ENCODE assay signal across 33 mouse cellular contexts in the genomic region with DNA sequence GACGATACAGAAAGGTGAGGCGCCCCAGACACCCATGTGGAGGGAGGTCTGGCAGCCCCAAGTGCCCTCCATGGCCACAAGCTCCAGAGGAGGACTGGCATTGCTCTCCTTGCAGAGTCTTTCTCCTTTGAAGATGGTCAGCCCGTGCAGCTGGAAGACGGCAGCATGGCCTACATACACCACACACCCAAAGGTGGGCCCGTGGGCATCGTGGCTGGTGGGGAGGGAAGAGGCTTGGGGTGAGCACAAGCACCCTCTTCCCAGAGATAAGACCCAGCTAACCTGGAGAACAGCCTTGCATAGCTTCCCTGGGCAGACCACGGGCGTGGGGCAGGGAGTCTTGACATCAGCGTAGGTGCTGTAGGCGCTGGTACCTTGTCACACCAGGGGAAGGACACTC. TPM values are rescaled to one million over a fixed set of nuclear protein-coding genes. Genes with fewer than 3 reads are reported as not detected.
"Had no signal": no experiment of that assay in that cellular context is flagged by ENCODE, and none has a peak within 500 bp of the region (broad histone marks: within the 10 kb centered on the region; RNA-seq: fewer than 3 reads in every experiment).

No protein-coding gene starts in this region.

- H3K27me3 ChIP-seq: limb, embryonic 12.5 days; limb, embryonic 13.5 days; limb, embryonic 15.5 days; liver, embryonic 12.5 days; liver, embryonic 13.5 days; liver, embryonic 15.5 days; lung, embryonic 15.5 days; megakaryocyte, embryonic 14.5 days; midbrain, embryonic 12.5 days; midbrain, embryonic 13.5 days; neural tube, embryonic 12.5 days had no signal

- H3K9ac ChIP-seq: limb, embryonic 12.5 days; limb, embryonic 13.5 days; limb, embryonic 15.5 days; liver, embryonic 12.5 days; liver, embryonic 13.5 days; liver, embryonic 14.5 days; liver, embryonic 15.5 days; liver, postnatal 0 days; lung, embryonic 14.5 days; lung, embryonic 15.5 days; midbrain, embryonic 12.5 days; midbrain, embryonic 13.5 days; neural tube, embryonic 12.5 days had no signal

- ATAC-seq: liver, embryonic 12.5 days; liver, postnatal 0 days; lung, postnatal 0 days; midbrain, embryonic 13.5 days; midbrain, embryonic 16.5 days had no signal

- H3K4me2 ChIP-seq: limb, embryonic 12.5 days; limb, embryonic 13.5 days; limb, embryonic 15.5 days; liver, embryonic 11.5 days; liver, embryonic 12.5 days; liver, embryonic 13.5 days; liver, embryonic 15.5 days; lung, embryonic 14.5 days; lung, embryonic 15.5 days; midbrain, embryonic 12.5 days; midbrain, embryonic 13.5 days; neural tube, embryonic 12.5 days had no signal

- H3K4me1 ChIP-seq: limb, embryonic 12.5 days; limb, embryonic 13.5 days; limb, embryonic 15.5 days; liver, embryonic 12.5 days; liver, embryonic 13.5 days; midbrain, embryonic 12.5 days; midbrain, embryonic 13.5 days; neural tube, embryonic 12.5 days had no signal

- H3K27ac ChIP-seq: limb, embryonic 10.5 days; limb, embryonic 12.5 days; limb, embryonic 13.5 days; limb, embryonic 15.5 days; liver, embryonic 12.5 days; liver, embryonic 13.5 days; liver, embryonic 14.5 days; liver, embryonic 15.5 days; lung, embryonic 15.5 days; macrophage; midbrain, embryonic 10.5 days; midbrain, embryonic 12.5 days; midbrain, embryonic 13.5 days; neural tube, embryonic 12.5 days had no signal

- DNase-seq: left cerebral cortex, postnatal 4 days; liver; liver, embryonic 13.5 days; liver, postnatal 0 days; lung, adult 18-20 months; lung, adult 2 months; lung, embryonic 14.5 days; lung, postnatal 10 days; lung, postnatal 14 days; lung, postnatal 36 days; lung, postnatal 4 days; midbrain, embryonic 14.5 days had no signal

- H3K9me3 ChIP-seq: limb, embryonic 10.5 days; limb, embryonic 12.5 days; limb, embryonic 13.5 days; limb, embryonic 15.5 days; liver, embryonic 12.5 days; liver, embryonic 13.5 days; liver, embryonic 15.5 days; lung, embryonic 15.5 days; megakaryocyte, embryonic 14.5 days; midbrain, embryonic 10.5 days; midbrain, embryonic 12.5 days; midbrain, embryonic 13.5 days; neural tube, embryonic 12.5 days had no signal

- H3K4me3 ChIP-seq: limb, embryonic 10.5 days; limb, embryonic 12.5 days; limb, embryonic 13.5 days; limb, embryonic 15.5 days; liver, embryonic 12.5 days; liver, embryonic 13.5 days; liver, embryonic 15.5 days; lung, embryonic 15.5 days; megakaryocyte, embryonic 14.5 days; midbrain, embryonic 10.5 days; midbrain, embryonic 12.5 days; midbrain, embryonic 13.5 days; myocyte; neural tube, embryonic 12.5 days had no signal

RNA-seq across cellular contexts. Expression of a gene that starts 53.1 kb away (rescaled TPM):
- total RNA-seq: liver, adult 2 months; megakaryocyte, adult 5-6 weeks; megakaryocyte-erythroid progenitor cell, adult 5-6 weeks had no signal
